Mouse (Mus musculus) megakaryocyte, embryonic 14.5 days (primary cell): ENCODE results near the gene Rbm47. TPM values are rescaled to one million over a fixed set of nuclear protein-coding genes. Genes with fewer than 3 reads are reported as not detected.

Source experiments
- H3K27me3 ChIP-seq: replicated peaks from 2 replicates; pipeline ENCODE3; 2012; ENCODE audit warnings: inconsistent platforms
- H3K36me3 ChIP-seq: replicated peaks from 2 replicates; pipeline ENCODE3; 2012; ENCODE audit warnings: low read length, inconsistent platforms, mixed read lengths
- H3K4me1 ChIP-seq: 2 replicates; pipeline ENCODE4 v1.6.1; 2012; ENCODE audit warnings: inconsistent platforms
- H3K4me3 ChIP-seq: replicated peaks from 2 replicates; pipeline ENCODE3; 2012; ENCODE audit warnings: moderate library complexity, mild to moderate bottlenecking, inconsistent platforms
- H3K9me3 ChIP-seq: 2 replicates; pipeline ENCODE4 v1.6.1; 2012; ENCODE audit warnings: inconsistent platforms
- FLI1 ChIP-seq: IDR thresholded peaks from 2 replicates; pipeline ENCODE4 v1.6.1; 2012; ENCODE audit warnings: low read length, inconsistent platforms, mixed read lengths
- GATA1 ChIP-seq: IDR thresholded peaks from 3 replicates; pipeline ENCODE4 v1.6.1; 2012; ENCODE audit warnings: mixed read lengths, low read length, inconsistent platforms, borderline replicate concordance
- polyA plus RNA-seq: library from polyadenylated mRNA; stranded (reverse); fragments of >175 nt; gene quantifications from 2 replicates; pipeline ENCODE4 v1.2.3, GENCODE M21; 2012; ENCODE audit warnings: low replicate concordance; ENCODE audit not compliant: insufficient read depth

Rbm47 gene
- polyA plus RNA-seq, 1 experiment: 4.2 TPM

DNA sequence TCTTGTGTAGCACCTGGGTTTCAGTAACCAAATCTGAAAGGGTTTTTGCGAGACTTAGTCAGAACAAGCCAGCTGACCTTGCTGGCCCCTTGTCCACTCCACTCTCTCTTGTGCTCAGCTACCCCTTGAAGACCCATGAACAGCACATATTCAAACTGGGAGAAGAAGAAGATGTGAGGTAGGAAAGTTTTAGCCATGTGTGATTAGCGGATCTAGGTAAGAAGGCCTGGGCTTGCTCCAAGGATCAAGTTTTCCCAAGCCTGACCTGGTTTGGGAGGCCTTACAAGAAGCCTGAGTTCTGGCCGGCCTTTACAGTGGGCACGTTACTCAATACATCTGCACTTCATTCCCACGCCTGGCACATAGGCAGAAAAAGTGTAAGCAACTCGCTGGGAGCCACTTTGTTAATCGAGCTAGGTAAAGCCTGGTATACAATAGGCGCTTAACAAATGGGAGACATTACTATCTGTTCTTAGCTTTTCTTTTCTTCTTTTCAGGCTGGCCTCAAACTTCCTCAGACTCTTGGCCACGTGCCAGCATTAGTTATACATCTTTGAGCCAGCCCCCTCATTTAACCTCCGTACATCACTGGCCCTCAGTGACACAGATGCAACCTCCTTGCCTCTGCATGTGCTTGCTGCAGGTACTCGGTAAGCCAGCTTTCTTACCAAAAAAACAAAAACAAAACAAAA, 37.6 kb downstream of the Rbm47 start:
- peaks cover 12% of the 10 kb centered on the region for H3K27me3 ChIP-seq
- no peaks in the 10 kb centered on the region for H3K36me3 ChIP-seq
- no peak overlapping the region for H3K4me3 ChIP-seq
- H3K9me3 ChIP-seq: peaks cover 4% of the 10 kb centered on the region
- H3K4me1 ChIP-seq: peaks cover 16% of the 10 kb centered on the region
- TF ChIP-seq FLI1 (no peak), GATA1 (no peak)

DNA sequence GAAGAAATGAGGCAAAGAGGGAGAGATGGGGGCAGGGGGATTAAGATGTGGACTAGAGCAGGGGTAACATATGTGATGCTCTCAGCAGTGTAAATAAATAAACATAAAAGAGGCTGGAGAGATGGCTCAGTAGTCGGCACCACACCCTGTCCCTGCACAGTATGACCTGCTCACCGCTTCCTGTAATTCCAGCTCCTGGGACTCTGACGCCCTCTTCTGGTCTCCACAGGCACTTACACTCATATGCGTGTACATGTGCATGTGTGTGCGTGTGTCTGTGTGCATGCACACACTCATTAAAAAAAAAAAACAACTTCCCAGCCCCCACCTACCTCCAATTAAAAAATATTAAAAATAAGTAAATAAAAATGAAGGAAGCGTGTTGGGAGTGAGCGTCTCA, 38.3 kb downstream of the Rbm47 start:
- TF ChIP-seq FLI1 (no peak), GATA1 (no peak)
- peaks cover 9% of the 10 kb centered on the region for H3K27me3 ChIP-seq
- H3K4me1 ChIP-seq: peaks cover 11% of the 10 kb centered on the region
- H3K9me3 ChIP-seq: peaks cover 5% of the 10 kb centered on the region
- no peaks in the 10 kb centered on the region for H3K36me3 ChIP-seq
- H3K4me3 ChIP-seq: no peak overlapping the region

DNA sequence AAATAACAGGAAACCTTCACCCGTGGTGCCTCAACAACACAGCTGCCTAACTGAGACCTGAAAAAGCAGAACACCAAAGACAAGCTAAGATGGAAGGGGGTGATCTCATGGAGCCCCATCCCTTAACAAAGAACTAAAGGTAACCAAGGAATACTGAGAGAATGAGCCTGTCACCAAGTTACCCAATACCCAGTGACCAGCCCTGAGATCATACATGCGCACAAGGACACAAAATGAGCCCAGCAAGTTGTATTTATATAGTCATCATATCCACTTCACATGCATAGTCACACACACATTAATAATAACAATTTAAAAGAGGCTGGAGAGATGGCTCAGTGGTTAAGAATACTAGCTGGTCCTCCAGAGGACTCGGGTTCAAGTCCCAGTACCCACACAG, 44.0 kb downstream of the Rbm47 start:
- Histone ChIP-seq H3K4me3 (no peak overlapping the region), H3K36me3 (no peaks in the 10 kb centered on the region), H3K4me1 (no peaks in the 10 kb centered on the region), H3K9me3 (peaks cover 8% of the 10 kb centered on the region), H3K27me3 (peaks cover 8% of the 10 kb centered on the region)
- TF ChIP-seq GATA1 (no peak), FLI1 (no peak)

DNA sequence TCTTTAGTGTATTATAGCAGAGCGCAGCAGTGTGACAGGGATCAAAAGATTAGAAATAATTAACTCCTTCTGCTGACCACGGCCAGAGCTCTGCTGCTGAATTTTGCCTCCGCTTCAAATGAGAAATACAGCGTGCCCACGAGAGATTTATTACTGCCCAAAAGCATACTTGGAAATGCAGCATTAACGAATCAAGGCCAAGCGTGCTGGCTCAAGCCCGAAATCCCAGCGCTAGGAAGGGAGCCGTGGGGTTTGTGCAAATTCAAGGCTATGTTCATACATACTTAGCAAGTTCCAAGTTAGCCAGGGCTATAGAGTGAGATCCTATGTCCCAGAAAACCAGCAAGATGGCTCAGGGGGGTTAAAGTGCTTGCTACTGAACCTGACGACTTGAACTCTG, 47.5 kb downstream of the Rbm47 start:
- peaks cover 5% of the 10 kb centered on the region for H3K9me3 ChIP-seq
- TF ChIP-seq FLI1 (no peak), GATA1 (no peak)
- peaks cover 7% of the 10 kb centered on the region for H3K4me1 ChIP-seq
- H3K27me3 ChIP-seq: peaks cover 19% of the 10 kb centered on the region
- no peaks in the 10 kb centered on the region for H3K36me3 ChIP-seq
- H3K4me3 ChIP-seq: no peak overlapping the region

DNA sequence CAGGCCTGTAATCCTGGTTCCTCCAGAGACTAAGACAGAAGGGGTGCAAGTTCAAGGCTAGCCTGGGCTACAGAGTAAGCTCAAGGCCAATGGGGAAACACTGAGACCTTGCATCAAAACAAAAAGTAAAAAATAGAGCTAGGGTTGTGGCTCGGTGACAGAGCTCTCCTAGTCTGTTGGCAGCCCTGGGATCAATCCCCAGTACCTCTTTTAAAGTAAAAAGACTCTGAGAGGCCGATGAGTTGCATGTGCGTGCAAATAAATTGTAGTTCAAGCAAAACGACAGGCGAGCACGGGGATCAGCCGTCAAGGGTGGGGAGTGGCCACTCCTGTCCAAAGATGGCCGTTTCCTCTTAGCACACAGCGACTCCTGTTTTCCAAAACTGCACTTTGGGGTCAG, 48.0 kb downstream of the Rbm47 start:
- H3K4me1 ChIP-seq: peaks cover 7% of the 10 kb centered on the region
- TF ChIP-seq FLI1 (no peak), GATA1 (no peak)
- H3K27me3 ChIP-seq: peaks cover 19% of the 10 kb centered on the region
- no peaks in the 10 kb centered on the region for H3K36me3 ChIP-seq
- H3K4me3 ChIP-seq: no peak overlapping the region
- 0 out of 2 replicates have a peak, but pooled peaks cover 3% of the 10 kb centered on the region for H3K9me3 ChIP-seq

DNA sequence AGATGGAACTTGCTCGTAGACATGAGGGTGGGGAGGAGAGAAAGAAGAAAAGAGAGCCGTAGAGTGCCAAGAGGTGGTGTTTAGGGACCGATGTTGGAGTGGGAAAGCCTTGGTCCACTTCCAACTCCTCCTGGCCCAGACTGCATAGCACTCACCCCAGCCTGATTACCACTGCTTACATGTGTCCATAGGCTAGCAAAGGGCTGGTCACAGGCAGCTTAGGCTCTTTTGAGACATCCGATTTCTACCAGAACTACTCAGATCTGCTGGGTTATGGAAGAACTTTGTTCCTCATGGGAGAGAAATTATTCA, 48.9 kb downstream of the Rbm47 start:
- peaks cover 7% of the 10 kb centered on the region for H3K4me1 ChIP-seq
- no peak overlapping the region for H3K4me3 ChIP-seq
- 0 out of 2 replicates have a peak, but pooled peaks cover 3% of the 10 kb centered on the region for H3K9me3 ChIP-seq
- H3K36me3 ChIP-seq: no peaks in the 10 kb centered on the region
- peaks cover 19% of the 10 kb centered on the region for H3K27me3 ChIP-seq
- TF ChIP-seq GATA1 (no peak), FLI1 (no peak)

DNA sequence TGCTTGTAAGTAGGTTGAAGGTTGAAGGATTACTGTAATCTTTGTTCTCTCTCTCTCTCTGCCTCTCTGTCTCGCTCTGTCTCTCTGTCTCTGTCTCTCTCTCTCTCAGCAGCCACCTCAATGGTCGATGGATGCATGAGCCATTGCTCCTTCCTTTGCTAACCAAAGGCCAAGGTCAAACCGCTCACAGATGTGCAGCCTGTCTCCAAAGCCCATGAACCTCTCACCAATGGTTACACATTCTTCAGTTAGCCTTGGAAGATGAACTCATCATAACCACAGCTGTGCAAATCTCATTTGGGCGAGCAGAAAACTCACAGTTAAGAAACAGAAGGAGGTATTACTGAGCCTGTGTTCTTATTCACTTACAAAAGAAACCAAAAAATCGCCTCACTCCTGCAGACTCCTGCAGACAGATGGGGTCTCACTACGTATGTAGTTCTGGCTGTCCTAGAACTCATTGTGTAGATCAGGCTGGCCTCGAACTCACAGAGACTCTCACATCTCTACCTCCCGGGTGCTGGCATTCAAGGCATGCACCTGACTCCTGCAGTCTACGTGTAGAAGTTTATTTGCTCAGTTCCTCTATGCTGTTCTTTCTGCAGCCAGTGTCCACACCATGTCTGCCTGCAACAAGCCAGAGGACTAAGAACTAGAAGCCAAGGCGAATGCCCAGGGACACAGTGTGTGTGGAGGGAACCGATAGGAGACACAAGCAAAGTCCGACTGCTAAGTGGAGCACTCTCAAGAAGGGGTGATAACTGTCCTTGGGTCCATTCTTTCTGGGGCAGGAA, 49.4 kb downstream of the Rbm47 start:
- peaks cover 19% of the 10 kb centered on the region for H3K27me3 ChIP-seq
- no peak overlapping the region for H3K4me3 ChIP-seq
- no peaks in the 10 kb centered on the region for H3K36me3 ChIP-seq
- H3K4me1 ChIP-seq: peaks cover 7% of the 10 kb centered on the region
- TF ChIP-seq GATA1: no peak
- TF ChIP-seq FLI1: no peak
- 0 out of 2 replicates have a peak, but pooled peaks cover 3% of the 10 kb centered on the region for H3K9me3 ChIP-seq

DNA sequence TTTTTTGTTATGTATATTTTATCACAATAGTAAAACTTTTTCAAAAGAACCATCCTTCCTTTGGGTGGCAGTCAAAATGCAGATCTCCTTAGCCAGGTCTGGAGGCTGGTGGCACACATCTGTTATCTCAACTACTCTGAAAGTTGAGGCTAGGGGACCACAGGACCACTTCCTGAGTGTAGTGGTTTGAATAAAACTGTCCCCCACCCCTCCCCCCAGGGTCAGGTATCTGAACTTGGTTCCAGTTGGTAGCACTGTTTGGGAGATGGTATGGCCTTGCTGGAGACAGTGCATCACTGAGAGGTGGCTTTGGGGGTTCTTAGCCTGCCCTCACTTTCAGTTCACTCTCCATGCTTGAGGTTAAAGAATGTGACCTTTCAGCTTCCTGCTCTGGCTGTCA, 51.7 kb downstream of the Rbm47 start:
- no peaks in the 10 kb centered on the region for H3K36me3 ChIP-seq

DNA sequence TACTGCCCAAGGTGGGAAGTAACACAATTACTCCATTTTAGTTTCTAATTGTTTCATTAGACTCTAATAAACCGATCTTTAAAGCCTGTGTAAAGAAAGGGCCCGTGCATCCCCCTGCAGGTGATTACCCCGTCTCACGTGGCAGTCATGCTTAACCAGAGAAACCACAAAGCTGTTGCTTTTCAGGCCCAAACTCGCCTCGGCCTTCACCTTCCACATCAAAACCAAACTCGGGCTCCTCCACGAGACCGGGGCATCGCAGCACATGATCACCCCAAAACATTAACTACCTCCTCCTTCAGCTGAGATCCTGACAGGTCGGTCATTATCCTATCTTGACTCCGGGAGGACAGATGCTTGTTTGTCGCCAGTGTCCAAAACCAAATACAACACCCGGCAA, 58.2 kb downstream of the Rbm47 start:
- Histone ChIP-seq H3K4me3 (no peak overlapping the region), H3K36me3 (no peaks in the 10 kb centered on the region), H3K27me3 (peaks cover 18% of the 10 kb centered on the region), H3K9me3 (no peaks in the 10 kb centered on the region), H3K4me1 (peaks cover 4% of the 10 kb centered on the region; the same call in 1 of the 2 replicates)
- TF ChIP-seq GATA1: no peak
- TF ChIP-seq FLI1: no peak

More for the DNA sequence above, 51.7 kb downstream of the Rbm47 start:
- Histone ChIP-seq H3K4me1 (peaks cover 7% of the 10 kb centered on the region), H3K9me3 (no peaks in the 10 kb centered on the region), H3K4me3 (no peak overlapping the region), H3K27me3 (peaks cover 26% of the 10 kb centered on the region)
- TF ChIP-seq FLI1 (no peak), GATA1 (no peak)

DNA sequence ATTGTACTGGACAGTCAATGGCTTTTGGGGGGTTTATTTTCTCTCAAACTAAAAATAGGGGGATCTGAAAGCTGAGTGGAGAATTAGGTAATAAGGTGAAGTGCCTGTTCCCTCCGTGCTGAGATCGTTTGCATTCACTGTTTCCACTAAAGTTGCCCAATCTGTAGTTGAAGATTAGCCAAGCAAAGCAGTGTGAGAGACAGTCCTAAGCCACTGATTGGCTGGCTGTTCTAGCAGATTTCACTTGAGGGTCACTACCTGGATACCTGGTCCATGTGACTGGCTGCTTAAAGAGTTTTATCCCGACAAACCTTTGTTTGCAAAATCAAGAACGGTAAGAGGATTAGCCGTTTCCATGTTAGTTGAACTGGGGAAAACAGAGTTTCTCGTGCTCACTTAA, 58.7 kb downstream of the Rbm47 start:
- H3K36me3 ChIP-seq: no peaks in the 10 kb centered on the region
- H3K4me1 ChIP-seq: peaks cover 4% of the 10 kb centered on the region; the same call in 1 of the 2 replicates
- TF ChIP-seq GATA1: no peak
- TF ChIP-seq FLI1: no peak
- H3K4me3 ChIP-seq: no peak overlapping the region
- H3K9me3 ChIP-seq: no peaks in the 10 kb centered on the region
- peaks cover 18% of the 10 kb centered on the region for H3K27me3 ChIP-seq

DNA sequence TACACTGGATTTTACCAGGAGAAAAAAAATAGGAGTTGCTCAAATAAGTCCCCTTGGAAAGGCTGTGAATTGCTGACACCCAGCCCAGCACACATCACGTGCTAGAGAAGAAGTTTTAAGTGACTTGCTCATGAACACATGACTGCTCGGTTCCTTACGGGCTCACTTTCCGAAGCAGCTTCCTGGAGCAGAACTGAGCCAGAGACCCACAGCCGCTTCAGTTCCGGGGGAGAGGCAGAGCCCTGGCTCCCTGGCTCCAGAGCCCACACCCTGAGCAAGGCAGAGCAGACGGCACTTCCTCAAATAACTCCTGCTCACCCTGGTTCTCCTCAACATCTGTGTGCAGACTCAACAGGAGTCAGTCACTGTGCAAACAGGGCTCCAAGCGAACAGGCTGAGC, 60.9 kb downstream of the Rbm47 start:
- peaks cover 4% of the 10 kb centered on the region; the same call in 1 of the 2 replicates for H3K4me1 ChIP-seq
- TF ChIP-seq GATA1 (no peak), FLI1 (no peak)

More for the DNA sequence above, 60.9 kb downstream of the Rbm47 start:
- Histone ChIP-seq H3K36me3 (no peaks in the 10 kb centered on the region), H3K27me3 (peaks cover 22% of the 10 kb centered on the region), H3K4me3 (no peak overlapping the region), H3K9me3 (no peaks in the 10 kb centered on the region)
